Mouse (Mus musculus) embryonic facial prominence, embryonic 11.5 days (tissue): ENCODE measurements around the gene Pik3r5. TPM values are rescaled to one million over a fixed set of nuclear protein-coding genes. Genes with fewer than 3 reads are reported as not detected.

Experiments
- ATAC-seq: fragments of 200-750 bp; cut with Nextera tagmentation; replicated peaks from 2 replicates; pipeline ENCODE4 v1.8.0; 2017; ENCODE audit warnings: low read depth; ENCODE audit not compliant: insufficient number of reproducible peaks, low FRiP score, low TSS enrichment
- DNase-seq: peaks from one replicate; pipeline ENCODE4 v3.0.0-alpha.2; 2015; ENCODE audit warnings: low spot score
- H3K27ac ChIP-seq: fragments of 300-500 bp; sonication (generic); replicated peaks from 2 replicates; pipeline ENCODE4 v1.5.1; 2014; ENCODE audit warnings: mild to moderate bottlenecking, low read depth, low read length, control low read depth
- H3K27me3 ChIP-seq: fragments of 300-500 bp; sonication (generic); 2 replicates; pipeline ENCODE4 v1.6.1; 2014; ENCODE audit warnings: mild to moderate bottlenecking, low read length, moderate library complexity, mixed read lengths; ENCODE audit not compliant: control insufficient read depth, insufficient read depth
- H3K36me3 ChIP-seq: fragments of 300-500 bp; sonication (generic); replicated peaks from 2 replicates; pipeline ENCODE4 v1.6.1; 2014; ENCODE audit warnings: low read depth, mild to moderate bottlenecking, low read length, moderate library complexity, mixed read lengths; ENCODE audit not compliant: control insufficient read depth, insufficient read depth
- H3K4me1 ChIP-seq: fragments of 300-500 bp; sonication (generic); 2 replicates; pipeline ENCODE4 v1.6.1; 2014; ENCODE audit warnings: low read length, mixed read lengths; ENCODE audit not compliant: control insufficient read depth, insufficient read depth
- H3K4me2 ChIP-seq: fragments of 300-500 bp; sonication (generic); 2 replicates; pipeline ENCODE4 v1.6.1; 2014; ENCODE audit warnings: low read depth, mild to moderate bottlenecking, control low read depth, low read length, moderate library complexity
- H3K4me3 ChIP-seq: fragments of 300-500 bp; sonication (generic); 2 replicates; pipeline ENCODE4 v1.5.1; 2014; ENCODE audit warnings: low read depth, low read length, control low read depth
- H3K9ac ChIP-seq: fragments of 300-500 bp; sonication (generic); replicated peaks from 2 replicates; pipeline ENCODE4 v1.6.1; 2014; ENCODE audit warnings: mild to moderate bottlenecking, control low read depth, low read length
- H3K9me3 ChIP-seq: fragments of 300-500 bp; sonication (generic); replicated peaks from 2 replicates; pipeline ENCODE4 v1.6.1; 2016; ENCODE audit warnings: mild to moderate bottlenecking, low read length, inconsistent platforms, mixed read lengths; ENCODE audit not compliant: control insufficient read depth
- WGBS: fragments of 180-500 bp; shearing (Covaris S2); extraction: QIAGEN DNeasy Blood & Tissue Kit; methylation state at CpG from one replicate; pipeline ENCODE4 v1.1.7; 2014; 5-methylcytosine and 5-hydroxymethylcytosine counted together
- polyA plus RNA-seq: library from polyadenylated mRNA; unstranded; fragments of >200 nt; fragmentation: Nextera tagmentation; extraction: Ambion mirVana; gene quantifications from 2 replicates; pipeline ENCODE4 v1.2.1, GENCODE M21; 2014

Gene Pik3r5
- polyA plus RNA-seq, 1 experiment from 2014 or later = 0.66 TPM

GRCm38 (mm10) chr11:68387441-68387760 is 44.5 kb upstream of the Pik3r5 start:
- H3K9me3 ChIP-seq = no peaks in the 10 kb centered on the region
- H3K9ac ChIP-seq = peak overlapping the region; percentile 72
- 11% methylated on average over 4 of the region's 4 CpGs for WGBS
- ATAC-seq = no peak
- no peak for DNase-seq
- H3K27ac ChIP-seq = no peak overlapping the region; the same call in 1 of the 2 replicates
- H3K36me3 ChIP-seq = no peaks in the 10 kb centered on the region
- peaks cover 8% of the 10 kb centered on the region for H3K4me1 ChIP-seq
- peak overlapping the region; percentile 65 for H3K4me3 ChIP-seq
- H3K27me3 ChIP-seq = peaks cover 60% of the 10 kb centered on the region
- peak overlapping the region; percentile 94 for H3K4me2 ChIP-seq

- Histone ChIP-seq H3K27me3 (peaks cover 59% of the 10 kb centered on the region), H3K4me3 (no peak overlapping the region)
- 23% methylated on average over 11 of the region's 11 CpGs for WGBS
These were observed 43.8 kb upstream of the Pik3r5 start for GRCm38 (mm10) chr11:68387971-68388654.

GRCm38 (mm10) chr11:68388655-68389015 is 43.3 kb upstream of the Pik3r5 start:
- Histone ChIP-seq H3K4me1 (peaks cover 8% of the 10 kb centered on the region), H3K27ac (no peak overlapping the region), H3K4me3 (no peak overlapping the region), H3K9ac (no peak overlapping the region), H3K9me3 (no peaks in the 10 kb centered on the region), H3K36me3 (no peaks in the 10 kb centered on the region), H3K4me2 (no peak overlapping the region), H3K27me3 (peaks cover 60% of the 10 kb centered on the region)
- no peak for ATAC-seq
- no peak for DNase-seq
- WGBS = 24% methylated on average over 1 of the region's 1 CpGs

More at GRCm38 (mm10) chr11:68387971-68388654, 43.8 kb upstream of the Pik3r5 start:
- Histone ChIP-seq H3K4me1 (peaks cover 8% of the 10 kb centered on the region), H3K9me3 (no peaks in the 10 kb centered on the region), H3K4me2 (no peak overlapping the region), H3K9ac (no peak overlapping the region), H3K36me3 (no peaks in the 10 kb centered on the region), H3K27ac (no peak overlapping the region)
- no peak for DNase-seq
- ATAC-seq = no peak

GRCm38 (mm10) chr11:68389621-68390020 is 42.3 kb upstream of the Pik3r5 start:
- no peak for ATAC-seq
- Histone ChIP-seq H3K4me3 (no peak overlapping the region), H3K27me3 (peaks cover 65% of the 10 kb centered on the region), H3K4me2 (no peak overlapping the region), H3K36me3 (no peaks in the 10 kb centered on the region), H3K9ac (no peak overlapping the region), H3K4me1 (peaks cover 8% of the 10 kb centered on the region), H3K9me3 (no peaks in the 10 kb centered on the region), H3K27ac (no peak overlapping the region)
- no peak for DNase-seq
- WGBS = 1% methylated on average over 8 of the region's 8 CpGs

- 4% methylated on average over 19 of the region's 19 CpGs for WGBS
- no peak for ATAC-seq
- H3K4me1 ChIP-seq = peaks cover 2% of the 10 kb centered on the region; the same call in 1 of the 2 replicates
- H3K36me3 ChIP-seq = no peaks in the 10 kb centered on the region
- H3K27ac ChIP-seq = no peak overlapping the region
- no peak for DNase-seq
- H3K9me3 ChIP-seq = no peaks in the 10 kb centered on the region
- H3K27me3 ChIP-seq = peaks cover 58% of the 10 kb centered on the region
- no peak overlapping the region; the same call in 1 of the 2 replicates for H3K4me2 ChIP-seq
- no peak overlapping the region for H3K4me3 ChIP-seq
- H3K9ac ChIP-seq = no peak overlapping the region
These were observed 41.3 kb upstream of the Pik3r5 start for GRCm38 (mm10) chr11:68390381-68391287.

GRCm38 (mm10) chr11:68393897-68394490 is 37.9 kb upstream of the Pik3r5 start:
- H3K4me2 ChIP-seq = no peak overlapping the region
- H3K4me1 ChIP-seq = no peaks in the 10 kb centered on the region
- H3K4me3 ChIP-seq = no peak overlapping the region
- WGBS = 23% methylated on average over 2 of the region's 2 CpGs
- H3K27me3 ChIP-seq = peaks cover 63% of the 10 kb centered on the region
- H3K9ac ChIP-seq = no peak overlapping the region
- H3K36me3 ChIP-seq = no peaks in the 10 kb centered on the region
- no peak overlapping the region for H3K27ac ChIP-seq
- ATAC-seq (no peak), DNase-seq (no peak)
- H3K9me3 ChIP-seq = no peaks in the 10 kb centered on the region

- H3K9ac ChIP-seq = no peak overlapping the region
- H3K4me1 ChIP-seq = no peaks in the 10 kb centered on the region; the same call in 1 of the 2 replicates
- H3K4me3 ChIP-seq = no peak overlapping the region
- H3K9me3 ChIP-seq = no peaks in the 10 kb centered on the region
- peaks cover 64% of the 10 kb centered on the region for H3K27me3 ChIP-seq
- no peaks in the 10 kb centered on the region for H3K36me3 ChIP-seq
- no peak for DNase-seq
- 36% methylated on average over 4 of the region's 4 CpGs for WGBS
- H3K27ac ChIP-seq = no peak overlapping the region
- no peak overlapping the region for H3K4me2 ChIP-seq
- no peak for ATAC-seq
These were observed 37.2 kb upstream of the Pik3r5 start for GRCm38 (mm10) chr11:68394749-68395148.

GRCm38 (mm10) chr11:68395546-68395945 is 36.4 kb upstream of the Pik3r5 start:
- H3K4me3 ChIP-seq = no peak overlapping the region
- no peak overlapping the region for H3K9ac ChIP-seq
- H3K9me3 ChIP-seq = no peaks in the 10 kb centered on the region
- H3K4me2 ChIP-seq = no peak overlapping the region
- H3K27me3 ChIP-seq = peaks cover 68% of the 10 kb centered on the region
- DNase-seq (no peak), ATAC-seq (no peak)
- no peak overlapping the region for H3K27ac ChIP-seq
- no peaks in the 10 kb centered on the region for H3K36me3 ChIP-seq
- WGBS = 51% methylated on average over 5 of the region's 5 CpGs
- H3K4me1 ChIP-seq = peaks cover 4% of the 10 kb centered on the region
